Mouse (Mus musculus): ENCODE measurements around the gene Smim4.
A peak's percentile ranks its signal among the peaks of the same experiment; 100 is the strongest.

The Smim4 gene

GRCm38 (mm10) chr14:31115522-31115921 lies 13.2 kb downstream of the Smim4 start:
- no peak for DNase-seq (ENCODE audit: low read depth)

- DNase-seq (ENCODE audit: low read depth) = no peak
These were observed 14.7 kb downstream of the Smim4 start for GRCm38 (mm10) chr14:31114011-31114410.

- DNase-seq (ENCODE audit: low read depth) = no peak
These were observed 16.6 kb downstream of the Smim4 start for GRCm38 (mm10) chr14:31112187-31112586.

GRCm38 (mm10) chr14:31110613-31111012 lies 18.1 kb downstream of the Smim4 start:
- peak; percentile 74 for DNase-seq (ENCODE audit: low read depth)

GRCm38 (mm10) chr14:31105156-31105555 lies 23.6 kb downstream of the Smim4 start:
- no peak for DNase-seq (ENCODE audit: low read depth)

GRCm38 (mm10) chr14:31089918-31090317 lies 38.8 kb downstream of the Smim4 start:
- no peak for DNase-seq (ENCODE audit: low read depth)

- DNase-seq (ENCODE audit: low read depth) = no peak
These were observed 40.2 kb downstream of the Smim4 start for GRCm38 (mm10) chr14:31088515-31088914.

GRCm38 (mm10) chr14:31087433-31087832 lies 41.3 kb downstream of the Smim4 start:
- no peak for DNase-seq (ENCODE audit: low read depth)

GRCm38 (mm10) chr14:31081147-31081546 lies 47.6 kb downstream of the Smim4 start:
- no peak for DNase-seq (ENCODE audit: low read depth)

GRCm38 (mm10) chr14:31079313-31080028 lies 49.3 kb downstream of the Smim4 start:
- peak; percentile 19 for DNase-seq (ENCODE audit: low read depth)

- DNase-seq (ENCODE audit: low read depth) = no peak
These were observed 50.1 kb downstream of the Smim4 start for GRCm38 (mm10) chr14:31078597-31079208.

GRCm38 (mm10) chr14:31069086-31069733 lies 59.5 kb downstream of the Smim4 start:
- DNase-seq (ENCODE audit: low read depth) = no peak

GRCm38 (mm10) chr14:31062277-31062676 lies 66.5 kb downstream of the Smim4 start:
- DNase-seq (ENCODE audit: low read depth) = no peak

GRCm38 (mm10) chr14:31045817-31046216 lies 82.9 kb downstream of the Smim4 start:
- peak; percentile 76 for DNase-seq (ENCODE audit: low read depth)

- DNase-seq (ENCODE audit: low read depth) = peak; percentile 25
These were observed 83.5 kb downstream of the Smim4 start for GRCm38 (mm10) chr14:31045296-31045695.

Measured in c-Kit-positive CD71-positive TER-119-negative erythroid progenitor cells, embryonic 14.5 days (primary cell).